Mouse (Mus musculus): ENCODE data around the gene Mrgpra3. TPM values are rescaled to one million over a fixed set of nuclear protein-coding genes. Genes with fewer than 3 reads are reported as not detected.

Gene Mrgpra3
- not detected in 2 replicates for polyA plus RNA-seq (2012)

GRCm38 (mm10) chr7:47601272-47601671 is at the start of gene Mrgpra3:
Gene Mrgpra3 (minus strand): TSS chr7:47601372.
- Histone ChIP-seq H3K36me3 (ENCODE audit: control insufficient read depth) (no peaks in the 10 kb centered on the region), H3K9me3 (ENCODE audit: control insufficient read depth, low read length) (peaks cover 31% of the 10 kb centered on the region), H3K4me1 (ENCODE audit: control insufficient read depth) (no peaks in the 10 kb centered on the region), H3K27me3 (ENCODE audit: control insufficient read depth) (no peaks in the 10 kb centered on the region), H3K4me3 (replicated peaks) (no peak within 1 kb of the TSS)
- TF ChIP-seq TAL1 (IDR thresholded peaks at IDR 0.05; ENCODE audit: low read length) (no peak), GATA1 (IDR thresholded peaks at IDR 0.05; ENCODE audit: low read length) (no peak)

Other genes with a start within 250 kb of the Mrgpra3 start
- not detected in 2 replicates for gene Mrgpra1, start 247.1 kb downstream of the Mrgpra3 start, polyA plus RNA-seq (2012)
- gene Mrgpra2a, start 149.2 kb downstream of the Mrgpra3 start, polyA plus RNA-seq (2012) = not detected in 2 replicates
- gene Mrgpra2b, start 72.5 kb downstream of the Mrgpra3 start, polyA plus RNA-seq (2012) = not detected in 2 replicates

Measured in erythroblast, embryonic 14.5 days (primary cell).